Mouse (Mus musculus) gastrocnemius, postnatal 36 days (tissue): ENCODE results near the gene Zfp385c. TPM values are rescaled to one million over a fixed set of nuclear protein-coding genes. Genes with fewer than 3 reads are reported as not detected.
A peak's percentile ranks its signal among the peaks of the same experiment; 100 is the strongest.

Experiments used
- DNase-seq, 2 experiments: peaks; one replicate each; pipeline ENCODE4 v3.0.0; 2022
- intact Hi-C: fragments of 180-260 bp; cut with DNase I; formaldehyde crosslinking; loops from one replicate; pipeline ENCODE4 v1.15.1; 2025
- total RNA-seq, 2 experiments: library from RNA; stranded (reverse); gene quantifications; 2 replicates each; pipeline ENCODE4 v1.2.3; 2021

Gene Zfp385c
- total RNA-seq, 2 experiments from 2014 or later, result 0.25 to 0.38 TPM

DNA sequence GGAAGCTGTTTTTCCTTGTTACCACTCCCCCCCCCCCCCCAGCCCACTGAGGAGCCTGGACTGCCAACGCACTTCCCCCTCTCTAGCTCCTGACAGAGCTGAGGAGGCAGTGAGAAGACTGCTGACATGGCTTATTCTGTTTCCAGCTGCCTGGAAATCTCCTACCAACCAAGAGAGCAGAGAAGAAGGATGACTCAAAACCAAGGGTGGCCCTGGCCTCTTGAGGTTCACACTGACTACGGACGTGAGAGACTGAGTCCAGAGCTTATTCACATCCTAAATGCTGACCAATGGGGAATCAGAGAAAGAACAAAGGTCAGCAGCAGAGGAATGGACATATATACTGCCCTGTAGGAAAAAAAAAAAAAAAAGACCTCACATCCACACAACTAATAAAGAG, 27.1 kb upstream of the Zfp385c start:
- intact Hi-C loops, result loop anchor here (10.0 kb wide), 1 partner anchor 235 kb away; no protein-coding TSS in a partner anchor
- no peak for DNase-seq

DNA sequence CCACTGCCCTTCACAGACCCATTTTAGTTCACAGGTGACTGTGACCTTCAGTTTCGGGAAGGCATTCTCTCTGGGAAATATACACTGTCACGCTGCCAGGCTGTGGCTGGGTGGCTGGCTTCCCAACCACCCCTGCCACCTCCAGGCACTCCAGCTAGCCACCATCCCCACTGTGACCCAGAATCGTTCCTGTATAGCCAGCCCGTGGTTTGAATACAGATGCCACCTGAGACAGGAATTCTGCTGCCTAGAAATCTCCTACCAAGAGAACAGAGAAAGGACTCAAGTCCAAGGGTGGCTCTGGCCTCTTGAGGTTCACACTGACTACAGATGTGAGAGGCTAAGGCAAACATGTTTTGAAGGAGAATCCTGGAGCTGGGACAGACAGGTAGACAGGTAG, 26.6 kb upstream of the Zfp385c start:
- intact Hi-C loops, result loop anchor here (10.0 kb wide), 1 partner anchor 236 kb away; no protein-coding TSS in a partner anchor
- no peak for DNase-seq

- no peak for DNase-seq
- intact Hi-C loops, result loop anchor here (10.0 kb wide), 1 partner anchor 236 kb away; no protein-coding TSS in a partner anchor
Measured at GRCm38 (mm10) chr11:100718462-100718861, 26.2 kb upstream of the Zfp385c start.

DNA sequence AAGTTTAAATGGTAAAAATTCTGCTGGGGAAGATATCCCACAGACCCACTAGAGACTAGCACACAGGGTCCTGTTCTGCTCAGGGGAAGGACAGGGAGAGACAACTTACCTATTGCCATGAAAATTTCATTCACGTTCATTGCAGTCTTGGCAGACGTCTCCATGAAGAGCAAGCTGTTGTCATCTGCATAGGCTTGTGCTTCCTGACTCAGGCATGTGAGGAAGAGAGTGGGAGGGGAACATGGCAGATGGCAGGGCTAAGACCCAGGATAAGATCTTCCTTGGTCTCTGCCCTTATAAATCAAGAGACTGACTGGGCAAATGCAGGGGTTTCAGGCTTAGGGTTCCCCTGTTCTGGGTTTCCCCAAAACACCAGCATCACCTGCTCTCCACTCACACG, 24.4 kb upstream of the Zfp385c start:
- no peak for DNase-seq
- intact Hi-C loops, result loop anchor here (10.0 kb wide), 1 partner anchor 238 kb away; no protein-coding TSS in a partner anchor

- intact Hi-C loops, result loop anchor here (2.0 to 10.0 kb wide), 2 partner anchors 46 to 240 kb away; no protein-coding TSS in a partner anchor
- no peak for DNase-seq
Measured at GRCm38 (mm10) chr11:100714948-100715347, 22.7 kb upstream of the Zfp385c start.

DNA sequence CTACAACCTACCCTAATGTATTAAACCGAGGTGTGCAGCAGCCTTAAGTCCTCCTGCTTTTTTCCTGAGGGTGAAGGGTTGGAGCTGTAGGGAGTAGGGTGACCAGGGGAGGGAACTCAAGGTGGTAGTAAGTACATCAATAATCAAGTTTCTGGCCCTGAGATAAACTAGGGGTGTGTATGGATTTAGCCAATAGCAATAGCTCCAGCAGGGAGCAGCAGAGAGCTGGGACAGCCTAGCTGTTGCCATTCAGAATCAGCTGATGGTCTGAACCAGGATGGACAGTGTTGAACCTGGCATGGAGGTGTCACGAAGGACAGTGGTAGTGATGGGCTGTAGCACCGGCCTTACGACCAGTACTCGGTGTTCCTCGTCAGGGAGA, 22.3 kb upstream of the Zfp385c start:
- DNase-seq, result peak; percentile 65 to 71
- intact Hi-C loops, result loop anchor here (2.0 to 10.0 kb wide), 2 partner anchors 46 to 240 kb away; no protein-coding TSS in a partner anchor

DNA sequence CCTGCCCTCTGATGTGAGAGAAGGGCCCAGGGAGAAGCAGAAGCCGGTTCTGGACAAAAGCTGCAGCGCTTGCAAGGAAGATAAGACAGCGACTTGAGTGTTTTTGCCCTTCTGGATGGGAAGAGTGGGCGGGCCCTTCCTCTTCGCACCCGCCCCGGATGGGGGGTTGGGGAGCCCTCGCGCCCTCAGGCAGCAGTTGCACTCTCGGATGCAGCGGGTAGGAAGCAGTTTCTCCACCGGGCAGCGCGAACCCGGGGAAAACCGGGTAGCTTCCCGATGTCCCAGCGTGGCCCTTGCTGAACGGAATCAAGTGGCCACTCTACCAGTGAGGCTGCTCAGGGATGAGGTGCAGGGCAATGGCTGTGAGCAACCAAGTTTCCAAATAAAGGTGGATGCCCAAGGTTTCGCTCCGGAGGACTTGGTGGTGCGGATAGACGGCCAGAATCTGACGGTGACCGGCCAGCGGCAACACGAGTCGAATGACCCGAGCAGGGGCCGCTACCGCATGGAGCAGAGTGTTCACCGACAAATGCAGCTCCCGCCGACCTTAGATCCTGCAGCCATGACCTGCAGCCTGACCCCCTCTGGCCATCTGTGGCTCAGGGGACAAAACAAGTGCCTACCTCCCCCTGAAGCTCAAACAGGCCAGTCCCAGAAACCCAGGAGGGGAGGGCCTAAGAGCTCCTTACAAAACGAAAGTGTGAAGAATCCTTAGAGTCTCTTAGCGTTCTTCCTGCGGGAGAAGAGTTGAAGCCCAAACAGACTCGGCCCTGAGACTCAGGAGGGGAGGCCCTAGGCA, 21.7 kb upstream of the Zfp385c start, which contains the start of gene Hspb9:
Hspb9 (plus strand) TSS at position 116 of the 799 bp plus-strand sequence.
- DNase-seq, result peak; percentile 51 to 54
- intact Hi-C loops, result loop anchor here (2.0 to 10.0 kb wide), 2 partner anchors 47 to 241 kb away; no protein-coding TSS in a partner anchor

DNA sequence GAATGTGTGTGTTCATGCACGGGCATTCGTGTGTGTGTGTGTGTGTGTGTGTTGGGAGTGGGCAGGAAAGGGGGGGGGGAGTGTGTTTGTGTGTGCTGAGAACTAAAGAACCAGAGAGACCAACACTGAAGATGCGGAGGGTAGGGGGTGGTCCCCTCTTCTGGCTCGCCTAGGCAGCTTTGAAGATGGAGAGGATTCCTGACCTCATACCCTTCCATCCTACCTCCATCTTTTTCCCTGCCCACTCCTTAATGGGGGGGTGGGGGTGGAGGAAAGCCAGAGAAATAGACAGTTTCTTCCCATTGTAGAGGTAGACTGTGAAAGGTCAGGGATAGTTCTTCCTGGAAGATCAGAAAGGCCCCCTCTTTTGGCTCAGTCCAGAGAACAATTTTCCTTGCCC, 20.9 kb upstream of the Zfp385c start:
- intact Hi-C loops, result loop anchor here (10.0 kb wide), 1 partner anchor 242 kb away; no protein-coding TSS in a partner anchor
- DNase-seq, result no peak

DNA sequence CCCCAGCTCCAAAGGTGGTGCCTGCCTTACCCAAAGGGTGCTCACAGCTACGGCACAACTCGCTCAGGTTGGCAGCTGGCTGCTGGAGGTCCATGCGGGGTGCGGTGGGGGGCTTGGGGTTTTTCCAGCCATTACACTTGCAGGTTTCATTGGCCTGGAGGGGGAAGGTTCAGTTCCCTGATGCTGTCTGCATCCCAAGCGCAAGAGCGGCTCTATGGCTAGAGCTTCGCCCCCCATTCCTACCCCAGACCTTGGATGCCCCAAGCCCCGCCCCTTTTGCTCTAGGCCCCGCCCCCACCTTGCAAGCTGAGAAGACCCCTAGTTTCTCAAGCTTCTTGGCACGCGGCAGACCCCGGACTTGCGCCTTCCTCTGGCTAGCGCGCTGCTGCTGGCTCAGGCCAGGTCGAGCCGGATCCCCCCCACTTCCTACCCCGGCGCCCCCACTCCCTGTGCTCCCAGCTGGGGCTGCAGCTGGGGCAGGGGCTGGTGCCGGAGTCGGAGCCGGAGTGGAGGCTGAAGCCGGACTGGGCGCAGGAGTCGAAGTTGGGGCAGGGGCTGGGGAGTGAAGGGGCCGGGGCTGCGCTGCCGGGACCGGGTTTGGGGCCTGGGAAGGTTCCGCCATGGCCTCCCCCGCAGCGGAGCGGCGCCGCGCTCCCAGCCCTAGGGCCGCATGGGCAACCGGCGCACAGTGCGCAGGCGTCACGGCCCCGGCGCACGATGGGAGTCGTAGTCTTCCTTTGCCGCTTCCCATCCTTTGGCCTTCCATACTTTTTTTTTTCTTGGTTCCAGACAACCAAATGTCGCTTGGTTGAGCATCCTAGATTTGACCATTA, 19.7 kb upstream of the Zfp385c start, which contains the start of gene Kat2a:
Kat2a (minus strand) TSS at position 683 of the 833 bp plus-strand sequence.
- peak; percentile 77 to 78 for DNase-seq
- intact Hi-C loops, result loop anchor here (10.0 kb wide), 1 partner anchor 243 kb away; no protein-coding TSS in a partner anchor

DNA sequence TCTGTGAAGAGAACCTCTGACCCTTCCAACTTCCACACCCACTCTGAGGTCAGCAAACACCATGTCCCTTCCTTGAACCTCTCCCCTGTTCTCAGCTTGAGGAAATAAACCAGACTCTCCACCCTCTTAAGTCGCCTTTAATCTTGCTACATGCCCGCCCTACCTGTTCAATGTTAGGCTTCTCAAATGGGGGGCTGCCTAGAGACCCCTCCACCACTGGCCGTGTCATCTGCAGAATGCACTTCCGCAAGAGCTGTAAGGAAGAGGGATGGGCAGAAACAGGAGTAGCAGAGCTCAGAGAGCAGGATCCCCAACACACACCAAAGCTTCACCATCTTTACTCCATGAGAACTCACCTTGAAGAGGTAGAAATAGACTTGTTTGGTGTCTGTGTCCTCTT, 18.7 kb upstream of the Zfp385c start:
- no peak for DNase-seq
- intact Hi-C loops, result loop anchor here (10.0 kb wide), 1 partner anchor 244 kb away; no protein-coding TSS in a partner anchor

DNA sequence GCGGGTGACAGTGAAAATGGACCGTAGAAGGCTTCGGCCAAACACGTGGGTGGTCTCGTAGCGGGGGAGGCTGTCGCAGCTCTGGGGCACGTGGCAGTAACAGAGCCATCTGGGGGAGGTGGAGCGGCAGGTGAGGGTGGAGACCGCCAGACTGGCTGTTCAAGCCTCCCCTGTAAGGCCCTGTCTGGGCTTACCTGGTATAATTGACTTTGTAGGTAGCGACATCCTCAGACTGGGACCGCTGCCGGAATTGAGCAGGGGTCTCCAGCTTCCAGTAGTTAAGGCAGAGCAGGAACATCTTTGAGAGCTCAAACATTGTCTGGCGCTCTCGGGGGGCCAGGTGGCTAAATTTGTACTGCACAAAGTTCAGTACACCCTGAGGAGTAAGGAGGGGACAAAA, 18.3 kb upstream of the Zfp385c start:
- intact Hi-C loops, result loop anchor here (10.0 kb wide), 1 partner anchor 244 kb away; no protein-coding TSS in a partner anchor
- no peak for DNase-seq

- intact Hi-C loops, result no loop called here
- no peak for DNase-seq
Measured at GRCm38 (mm10) chr11:100709201-100709810, 17.1 kb upstream of the Zfp385c start.

GRCm38 (mm10) chr11:100705095-100705747, 13.0 kb upstream of the Zfp385c start:
- DNase-seq, result no peak
- intact Hi-C loops, result no loop called here

GRCm38 (mm10) chr11:100703851-100704531, 11.7 kb upstream of the Zfp385c start, which contains the start of gene Dhx58:
Dhx58 (minus strand) TSS chr11:100704271.
- DNase-seq, result no peak
- intact Hi-C loops, result loop anchor here (2.0 kb wide), 1 partner anchor 133 kb away; no protein-coding TSS in a partner anchor

GRCm38 (mm10) chr11:100703366-100703765, 11.1 kb upstream of the Zfp385c start:
- intact Hi-C loops, result loop anchor here (2.0 kb wide), 1 partner anchor 133 kb away; no protein-coding TSS in a partner anchor
- no peak for DNase-seq

- intact Hi-C loops, result loop anchor here (2.0 kb wide), 1 partner anchor 132 kb away; no protein-coding TSS in a partner anchor
- no peak for DNase-seq
Measured at GRCm38 (mm10) chr11:100702906-100703305, 10.7 kb upstream of the Zfp385c start.

DNA sequence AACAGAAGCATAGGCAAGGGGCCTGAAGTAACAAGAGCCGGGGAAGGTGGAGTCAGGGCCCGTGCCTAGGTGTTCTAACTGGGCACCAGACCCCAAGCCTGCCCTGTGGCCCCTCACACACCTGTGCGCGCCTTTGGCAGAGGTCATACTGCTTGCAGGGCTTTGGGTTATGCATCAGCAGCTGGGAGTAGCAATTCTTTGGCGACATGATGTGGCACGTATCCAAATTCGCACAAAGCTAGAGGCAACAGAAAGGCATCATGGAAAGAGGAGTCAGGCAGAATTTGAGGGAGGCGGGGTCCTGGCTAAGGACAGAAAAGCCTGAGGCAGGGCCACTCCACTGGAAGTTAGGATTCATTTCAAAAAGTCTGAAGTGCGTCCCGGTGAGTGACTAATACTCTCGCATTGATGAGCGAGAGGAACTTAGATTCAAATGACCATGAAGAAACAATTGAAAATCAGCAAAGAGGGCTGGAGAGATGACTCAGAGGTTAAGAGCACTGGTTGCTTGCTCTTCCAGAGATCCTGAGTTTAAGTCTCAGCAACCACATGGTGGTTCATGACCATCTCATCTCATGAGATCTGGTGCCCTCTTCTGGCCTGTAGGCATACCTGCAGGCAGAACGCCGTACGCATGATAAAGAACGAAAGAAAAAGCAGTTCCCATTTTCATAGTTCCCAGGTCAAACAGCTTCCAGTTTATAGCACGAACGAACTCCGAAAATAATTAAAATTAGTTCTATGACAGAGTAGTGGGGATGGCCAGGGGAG, 10.0 kb upstream of the Zfp385c start:
- peak in 1 of 2 experiments; percentile 63 for DNase-seq
- intact Hi-C loops, result loop anchor here (2.0 kb wide), 1 partner anchor 131 kb away; no protein-coding TSS in a partner anchor

- DNase-seq, result peak; percentile 63 to 76
- intact Hi-C loops, result no loop called here
Measured at GRCm38 (mm10) chr11:100701301-100701700, 9.0 kb upstream of the Zfp385c start.
